Mouse (Mus musculus) cortical plate, adult 2 months (tissue): ENCODE measurements at regions not wholly inside any gene's neighbourhood (a gene's known extent, or its start where the extent isn't known, plus 50 kb on each side); places are given as distances from the start of the nearest gene placed in this dataset.

Experiments used
- CTCF ChIP-seq: fragments of 200-500 bp; IDR thresholded peaks from 2 replicates; pipeline ENCODE4 v1.5.1; 2011; ENCODE audit warnings: mild to moderate bottlenecking, control low read depth, low read length; ENCODE audit not compliant: insufficient read depth; ENCODE audit errors: extremely low read depth
- POLR2A ChIP-seq: fragments of 200-500 bp; IDR thresholded peaks from 2 replicates; pipeline ENCODE4 v1.6.1; 2011; ENCODE audit warnings: mild to moderate bottlenecking, low read length, control low read depth; ENCODE audit not compliant: insufficient read depth; ENCODE audit errors: extremely low read depth

GRCm38 (mm10) chr4:106144351-106145116 is 171.5 kb upstream of the Usp24 start:
- TF ChIP-seq POLR2A (no peak), CTCF (no peak)
